Mouse (Mus musculus): Measurements from ENCODE around the gene Scube2.

DNA sequence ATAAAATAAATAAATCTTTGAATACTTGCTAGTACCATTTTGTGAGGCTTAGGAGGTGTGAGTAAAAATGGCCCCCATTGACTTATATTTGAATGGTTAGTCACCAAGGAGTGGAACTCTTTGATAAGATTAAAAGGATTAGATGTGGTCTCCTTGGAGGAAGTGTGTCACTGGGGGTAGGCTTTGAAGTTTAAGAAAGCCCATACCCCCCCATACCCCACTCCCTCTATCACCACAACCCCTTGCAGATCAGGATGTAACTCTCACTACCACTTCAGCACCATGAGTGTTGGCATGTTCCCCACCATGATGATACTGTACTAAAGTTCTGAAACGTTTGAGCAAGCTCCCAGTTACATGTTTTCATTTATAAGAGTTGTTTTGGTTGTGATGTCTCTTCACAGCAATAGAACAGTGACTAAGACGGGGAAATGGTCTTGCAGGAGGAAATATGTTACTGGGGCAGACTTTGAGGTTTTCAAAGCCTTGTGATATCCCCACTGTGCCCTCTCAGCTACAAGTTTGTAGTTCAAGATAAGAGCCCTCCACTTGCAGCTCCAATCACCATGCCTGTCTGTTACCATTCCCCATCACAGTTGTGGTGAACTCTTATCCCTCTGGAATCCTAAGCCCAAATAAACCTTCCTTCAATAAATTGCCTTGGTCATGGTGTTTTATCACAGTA lies 96.6 kb downstream of the Scube2 start:
- no peak for TF ChIP-seq POLR2A (IDR thresholded peaks at IDR 0.05; ENCODE audit: borderline replicate concordance, control insufficient read depth, low read depth, low read length)
- TF ChIP-seq CTCF (IDR thresholded peaks at IDR 0.05; ENCODE audit: control insufficient read depth, insufficient read depth, low read length) = no peak

Data from bone marrow, adult 2 months (tissue).